Mouse (Mus musculus): ENCODE data around the gene Ube2l3. TPM values are rescaled to one million over a fixed set of nuclear protein-coding genes. Genes with fewer than 3 reads are reported as not detected.

Gene Ube2l3
- polyA plus RNA-seq, 1 experiment from 2014 or later, result 200 TPM

DNA sequence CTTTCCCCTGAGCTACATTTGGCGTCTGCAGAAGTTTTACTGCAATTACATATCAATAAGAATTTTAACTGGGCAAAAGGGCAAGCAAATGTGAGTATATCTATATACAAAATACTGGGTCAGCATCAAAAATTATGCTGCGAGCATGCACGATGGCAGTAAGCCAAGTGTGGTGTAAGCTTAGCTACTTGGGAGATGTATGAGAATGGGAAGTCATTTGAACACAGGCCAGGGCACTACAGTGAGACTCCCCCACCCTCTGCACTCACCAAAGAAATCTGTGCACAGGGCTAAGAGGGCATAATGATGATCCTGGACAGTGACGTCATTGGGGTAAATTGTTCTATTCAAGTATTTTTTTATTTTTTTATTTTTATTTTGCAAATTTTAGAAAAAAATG is 97.8 kb downstream of the Ube2l3 start:
- no peak for TF ChIP-seq CTCF (IDR thresholded peaks at IDR 0.05)
- TF ChIP-seq EP300 (IDR thresholded peaks at IDR 0.05), result no peak
- DNase-seq (ENCODE audit: low spot score) (peak; percentile 65), ATAC-seq (0 out of 2 replicates have a peak, but pooled peaks have one; percentile 44)
- Histone ChIP-seq H3K27ac (ENCODE audit: low read length) (no peak overlapping the region), H3K4me3 (ENCODE audit: low read depth, low read length) (no peak overlapping the region), H3K36me3 (ENCODE audit: insufficient read depth, low read length) (peaks cover 25% of the 10 kb centered on the region), H3K9ac (replicated peaks; ENCODE audit: low read depth) (no peak overlapping the region), H3K4me2 (replicated peaks; ENCODE audit: low read depth, low read length) (no peak overlapping the region), H3K4me1 (ENCODE audit: insufficient read depth, low read depth, low read length) (peaks cover 3% of the 10 kb centered on the region; the same call in 1 of the 2 replicates), H3K9me3 (ENCODE audit: low read length) (no peaks in the 10 kb centered on the region), H3K27me3 (replicated peaks; ENCODE audit: insufficient read depth, low read length) (no peaks in the 10 kb centered on the region)
- 49% methylated on average over 4 of the region's 4 CpGs for WGBS

DNA sequence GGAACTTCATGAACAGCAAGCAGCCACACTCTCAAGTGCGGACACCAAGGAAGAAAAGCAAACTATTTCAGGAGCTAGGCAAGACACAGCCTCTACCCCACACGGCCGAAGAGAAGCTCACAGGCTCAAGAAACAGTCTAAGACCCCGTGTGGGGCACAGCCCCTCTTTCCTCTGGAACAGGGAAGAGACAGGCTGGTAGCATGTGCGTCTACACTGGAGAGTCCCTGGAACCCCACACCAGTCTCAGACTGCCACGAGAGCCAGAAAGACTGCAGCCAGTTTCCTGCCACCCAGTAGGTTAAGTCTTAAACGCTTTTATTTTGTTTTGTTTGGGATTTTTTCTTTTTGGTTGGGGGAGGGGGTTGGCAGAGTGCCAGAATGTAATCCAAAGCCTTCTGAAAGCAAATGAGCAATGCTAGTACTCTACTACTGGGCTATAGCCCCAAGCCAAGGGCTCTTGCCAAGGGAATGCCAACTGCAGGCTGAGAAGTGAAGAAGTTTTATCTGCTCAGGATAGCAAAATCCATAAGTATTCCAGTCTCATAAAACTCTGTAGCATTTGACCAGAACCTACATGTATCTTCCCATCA is 99.7 kb downstream of the Ube2l3 start:
- TF ChIP-seq CTCF (IDR thresholded peaks at IDR 0.05) (no peak), EP300 (IDR thresholded peaks at IDR 0.05) (no peak)
- no peak for DNase-seq (ENCODE audit: low spot score)
- WGBS, result 52% methylated on average over 7 of the region's 7 CpGs

More for the DNA sequence above, 99.7 kb downstream of the Ube2l3 start:
- H3K4me2 ChIP-seq (replicated peaks; ENCODE audit: low read depth, low read length), result no peak overlapping the region
- H3K27me3 ChIP-seq (replicated peaks; ENCODE audit: insufficient read depth, low read length), result no peaks in the 10 kb centered on the region
- no peak overlapping the region for H3K4me3 ChIP-seq (ENCODE audit: low read depth, low read length)
- no peak overlapping the region for H3K9ac ChIP-seq (replicated peaks; ENCODE audit: low read depth)
- H3K36me3 ChIP-seq (ENCODE audit: insufficient read depth, low read length), result peaks cover 32% of the 10 kb centered on the region
- ATAC-seq, result peak; percentile 25; the same call in 1 of the 2 replicates
- H3K4me1 ChIP-seq (ENCODE audit: insufficient read depth, low read depth, low read length), result peaks cover 3% of the 10 kb centered on the region; the same call in 1 of the 2 replicates
- H3K27ac ChIP-seq (ENCODE audit: low read length), result no peak overlapping the region
- H3K9me3 ChIP-seq (ENCODE audit: low read length), result no peaks in the 10 kb centered on the region

MicroRNAs encoded within 50 kb of the gene (microRNA counts, 519-probe panel; counts per million panel counts)
- microRNA mmu-miR-130b (4,984 counts per million, percentile 57 among the panel's probes with 10 or more counts), microRNA mmu-miR-301b (1,075 counts per million, percentile 0 among the panel's probes with 10 or more counts)

Small RNA genes lying within 50 kb of the gene (microRNA-seq; reads per million reads assigned to microRNA genes)
- gene Mir130b (1,968 reads per million, percentile 82 among the genes with 10 or more reads in this experiment), gene Mir301b (31.3 reads per million, percentile 35 among the genes with 10 or more reads in this experiment)

Other genes with a start within 250 kb of the Ube2l3 start
- gene Mapk1, start 219.3 kb downstream of the Ube2l3 start, polyA plus RNA-seq (2015; fragmentation: Nextera tagmentation; extraction: Ambion mirVana), result 110 and 117 TPM in 2 replicates
- gene Ypel1, start 133.0 kb downstream of the Ube2l3 start, polyA plus RNA-seq (2015; fragmentation: Nextera tagmentation; extraction: Ambion mirVana), result 10.6 and 15.1 TPM in 2 replicates
- gene Ppil2, start 91.4 kb downstream of the Ube2l3 start, polyA plus RNA-seq (2015; fragmentation: Nextera tagmentation; extraction: Ambion mirVana), result 82.2 and 91.4 TPM in 2 replicates
- 0.90 and 1.3 TPM in 2 replicates for gene 2610318N02Rik, start 77.5 kb downstream of the Ube2l3 start, polyA plus RNA-seq (2015; fragmentation: Nextera tagmentation; extraction: Ambion mirVana)
- gene Sdf2l1, start 70.3 kb downstream of the Ube2l3 start, polyA plus RNA-seq (2015; fragmentation: Nextera tagmentation; extraction: Ambion mirVana), result 20.6 and 34.6 TPM in 2 replicates
- 1.6 TPM in 2 replicates for gene Ydjc, start 58.0 kb downstream of the Ube2l3 start, polyA plus RNA-seq (2015; fragmentation: Nextera tagmentation; extraction: Ambion mirVana)
- 0.08 and 0.13 TPM in 2 replicates for gene Ccdc116, start 55.4 kb downstream of the Ube2l3 start, polyA plus RNA-seq (2015; fragmentation: Nextera tagmentation; extraction: Ambion mirVana)
- 0.07 TPM in 1 of 2 replicates, not detected in the other for gene Rimbp3, start 6.0 kb upstream of the Ube2l3 start, polyA plus RNA-seq (2015; fragmentation: Nextera tagmentation; extraction: Ambion mirVana)
- 2.0 and 2.2 TPM in 2 replicates for gene Hic2, start 30.9 kb upstream of the Ube2l3 start, polyA plus RNA-seq (2015; fragmentation: Nextera tagmentation; extraction: Ambion mirVana)
- gene Tmem191c, start 73.4 kb upstream of the Ube2l3 start, polyA plus RNA-seq (2015; fragmentation: Nextera tagmentation; extraction: Ambion mirVana), result 7.1 and 7.7 TPM in 2 replicates
- gene Serpind1, start 128.7 kb upstream of the Ube2l3 start, polyA plus RNA-seq (2015; fragmentation: Nextera tagmentation; extraction: Ambion mirVana), result 1.2 and 2.1 TPM in 2 replicates
- gene Snap29, start 203.3 kb upstream of the Ube2l3 start, polyA plus RNA-seq (2015; fragmentation: Nextera tagmentation; extraction: Ambion mirVana), result 11.5 and 13.4 TPM in 2 replicates
- 14.2 and 17.1 TPM in 2 replicates for gene Pi4ka, start 203.7 kb upstream of the Ube2l3 start, polyA plus RNA-seq (2015; fragmentation: Nextera tagmentation; extraction: Ambion mirVana)
- gene Crkl, start 249.3 kb upstream of the Ube2l3 start, polyA plus RNA-seq (2015; fragmentation: Nextera tagmentation; extraction: Ambion mirVana), result 33.1 and 39.6 TPM in 2 replicates